Mouse (Mus musculus): ENCODE measurements at regions not wholly inside any gene's neighbourhood (a gene's known extent, or its start where the extent isn't known, plus 50 kb on each side); places are given as distances from the start of the nearest gene placed in this dataset.

DNA sequence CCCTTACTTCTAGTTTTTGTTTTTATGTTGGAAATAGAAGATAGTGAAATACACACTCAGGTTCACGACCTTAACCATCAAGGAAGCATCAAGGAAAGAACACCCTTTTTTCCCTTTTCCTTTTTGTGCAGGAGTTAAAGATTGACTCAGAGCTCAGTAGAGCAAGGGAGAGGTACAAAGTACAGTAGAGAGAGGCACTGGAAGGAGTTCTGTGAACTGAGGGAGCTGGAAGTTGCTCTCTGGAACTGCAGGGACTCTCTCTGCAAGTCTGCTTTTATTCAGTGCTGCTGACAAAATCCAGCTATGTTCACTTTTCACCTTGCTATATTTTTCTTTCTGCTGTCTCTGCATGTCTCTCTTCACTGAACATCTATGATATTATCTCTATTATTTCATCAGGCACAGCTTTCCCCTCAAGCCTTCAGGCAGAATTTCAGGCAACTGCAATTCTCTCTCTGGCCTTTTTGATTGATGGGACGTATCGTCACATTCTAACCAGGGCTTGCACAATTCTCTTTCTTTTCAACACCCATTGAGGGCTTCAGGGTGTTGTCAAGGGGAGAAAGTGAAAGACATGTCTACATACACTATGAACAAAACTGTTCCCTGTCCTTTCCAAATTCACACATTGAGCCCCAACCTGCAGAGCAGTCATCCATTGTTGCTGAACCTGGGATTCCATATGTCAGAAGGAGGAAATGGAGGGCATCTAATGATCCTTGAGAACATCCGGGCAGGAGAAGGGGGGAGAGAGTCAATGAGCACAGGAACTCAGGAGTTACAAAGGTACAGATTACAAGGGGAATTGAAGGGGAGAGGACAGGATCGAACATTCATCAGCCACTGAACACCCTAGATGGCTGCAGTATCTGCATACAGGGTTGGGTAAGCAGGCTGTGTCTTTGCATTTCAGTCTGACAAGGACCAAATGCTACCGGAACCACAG is 228.9 kb downstream of the Kif20b start:
- TF ChIP-seq ZMIZ1 (IDR thresholded peaks at IDR 0.05; ENCODE audit: low read depth, low read length) (no peak), POLR2A (IDR thresholded peaks at IDR 0.05; ENCODE audit: control insufficient read depth in 1 of 2, insufficient read depth in 1 of 2, low read depth in 1 of 2, low read length in 2 of 2, poor library complexity in 1 of 2) (no peak; a peak in 2 of 4 replicates), TAL1 (IDR thresholded peaks at IDR 0.05; ENCODE audit: low read length) (no peak)
